Mouse (Mus musculus) liver, postnatal 0 days (tissue): ENCODE measurements at regions not wholly inside any gene's neighbourhood (a gene's known extent, or its start where the extent isn't known, plus 50 kb on each side); places are given as distances from the start of the nearest gene placed in this dataset.

Source experiments
- CTCF ChIP-seq: sonication (generic); IDR thresholded peaks from 2 replicates; pipeline ENCODE4 v1.5.1; 2016; ENCODE audit warnings: antibody characterized with exemption, low read depth
- EP300 ChIP-seq: IDR thresholded peaks from 2 replicates; pipeline ENCODE4 v1.6.1; 2016; ENCODE audit warnings: antibody characterized with exemption, low read depth, mild to moderate bottlenecking

DNA sequence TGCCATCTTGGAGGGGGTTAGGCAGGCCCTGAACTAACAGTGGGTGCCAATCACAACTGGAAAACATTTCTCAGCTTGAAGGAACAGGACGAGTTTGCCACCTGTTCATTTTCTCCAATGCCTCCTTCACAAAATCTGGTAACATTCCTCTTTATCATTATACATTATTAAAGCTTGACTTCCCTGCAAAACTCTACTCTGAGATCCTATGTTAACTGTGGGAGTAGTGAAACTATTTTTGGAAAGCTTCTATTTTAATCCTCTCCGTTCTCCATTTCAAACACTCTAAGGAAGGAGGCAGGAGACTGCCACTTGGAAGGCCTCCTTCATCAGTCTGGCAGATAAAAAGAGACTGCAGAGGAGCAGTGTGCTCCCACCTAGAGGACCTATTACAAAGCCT is 54.1 kb upstream of the Plxna2 start:
- no peak for TF ChIP-seq CTCF
- no peak for TF ChIP-seq EP300
